Mouse (Mus musculus): ENCODE measurements at regions not wholly inside any gene's neighbourhood (a gene's known extent, or its start where the extent isn't known, plus 50 kb on each side); places are given as distances from the start of the nearest gene placed in this dataset.

- H3K36me3 ChIP-seq (replicated peaks; ENCODE audit: control insufficient read depth, insufficient read depth, low read depth, low read length): no peaks in the 10 kb centered on the region
- no peak for ATAC-seq (replicated peaks; ENCODE audit: insufficient number of reproducible peaks, low FRiP score, low TSS enrichment, low read depth)
- H3K4me1 ChIP-seq (ENCODE audit: control insufficient read depth, insufficient read depth, low read length): no peaks in the 10 kb centered on the region
- H3K27ac ChIP-seq (replicated peaks; ENCODE audit: low read depth, low read length): no peak overlapping the region
- no peaks in the 10 kb centered on the region for H3K27me3 ChIP-seq (ENCODE audit: control insufficient read depth, insufficient read depth, low read length)
- 79% methylated on average over 4 of the region's 4 CpGs for WGBS
- no peaks in the 10 kb centered on the region for H3K9me3 ChIP-seq (replicated peaks; ENCODE audit: control insufficient read depth, low read length)
- H3K4me3 ChIP-seq (ENCODE audit: low read depth, low read length): no peak overlapping the region
- H3K9ac ChIP-seq (replicated peaks; ENCODE audit: low read length): no peak overlapping the region
- DNase-seq (ENCODE audit: low spot score): no peak
- no peak overlapping the region for H3K4me2 ChIP-seq (ENCODE audit: low read depth, low read length)
Observed at GRCm38 (mm10) chr13:115417829-115418228, 316.1 kb upstream of the Itga1 start.

- no peak for ATAC-seq (replicated peaks; ENCODE audit: insufficient number of reproducible peaks, low FRiP score, low TSS enrichment, low read depth)
- Histone ChIP-seq H3K9me3 (replicated peaks; ENCODE audit: control insufficient read depth, low read length) (no peaks in the 10 kb centered on the region), H3K36me3 (replicated peaks; ENCODE audit: control insufficient read depth, insufficient read depth, low read depth, low read length) (no peaks in the 10 kb centered on the region), H3K4me3 (ENCODE audit: low read depth, low read length) (no peak overlapping the region), H3K27ac (replicated peaks; ENCODE audit: low read depth, low read length) (no peak overlapping the region), H3K9ac (replicated peaks; ENCODE audit: low read length) (no peak overlapping the region), H3K4me1 (ENCODE audit: control insufficient read depth, insufficient read depth, low read length) (no peaks in the 10 kb centered on the region), H3K4me2 (ENCODE audit: low read depth, low read length) (no peak overlapping the region), H3K27me3 (ENCODE audit: control insufficient read depth, insufficient read depth, low read length) (no peaks in the 10 kb centered on the region)
- DNase-seq (ENCODE audit: low spot score): no peak
- 74% methylated on average over 9 of the region's 9 CpGs for WGBS
Observed at GRCm38 (mm10) chr13:115413721-115414531, 312.2 kb upstream of the Itga1 start.

- H3K4me2 ChIP-seq (ENCODE audit: low read depth, low read length): no peak overlapping the region
- ATAC-seq (replicated peaks; ENCODE audit: insufficient number of reproducible peaks, low FRiP score, low TSS enrichment, low read depth) (no peak), DNase-seq (ENCODE audit: low spot score) (no peak)
- no peaks in the 10 kb centered on the region for H3K9me3 ChIP-seq (replicated peaks; ENCODE audit: control insufficient read depth, low read length)
- no peaks in the 10 kb centered on the region for H3K27me3 ChIP-seq (ENCODE audit: control insufficient read depth, insufficient read depth, low read length)
- H3K27ac ChIP-seq (replicated peaks; ENCODE audit: low read depth, low read length): no peak overlapping the region
- H3K36me3 ChIP-seq (replicated peaks; ENCODE audit: control insufficient read depth, insufficient read depth, low read depth, low read length): no peaks in the 10 kb centered on the region
- no peaks in the 10 kb centered on the region for H3K4me1 ChIP-seq (ENCODE audit: control insufficient read depth, insufficient read depth, low read length)
- H3K4me3 ChIP-seq (ENCODE audit: low read depth, low read length): no peak overlapping the region
- no peak overlapping the region for H3K9ac ChIP-seq (replicated peaks; ENCODE audit: low read length)
- WGBS: 82% methylated on average over 1 of the region's 1 CpGs
Observed at GRCm38 (mm10) chr13:115405916-115406315, 304.2 kb upstream of the Itga1 start.

- Histone ChIP-seq H3K4me3 (ENCODE audit: low read depth, low read length) (no peak overlapping the region), H3K4me2 (ENCODE audit: low read depth, low read length) (no peak overlapping the region), H3K36me3 (replicated peaks; ENCODE audit: control insufficient read depth, insufficient read depth, low read depth, low read length) (no peaks in the 10 kb centered on the region), H3K4me1 (ENCODE audit: control insufficient read depth, insufficient read depth, low read length) (no peaks in the 10 kb centered on the region), H3K27ac (replicated peaks; ENCODE audit: low read depth, low read length) (no peak overlapping the region), H3K9ac (replicated peaks; ENCODE audit: low read length) (no peak overlapping the region), H3K9me3 (replicated peaks; ENCODE audit: control insufficient read depth, low read length) (no peaks in the 10 kb centered on the region), H3K27me3 (ENCODE audit: control insufficient read depth, insufficient read depth, low read length) (no peaks in the 10 kb centered on the region)
- 72% methylated on average over 4 of the region's 4 CpGs for WGBS
- no peak for DNase-seq (ENCODE audit: low spot score)
- ATAC-seq (replicated peaks; ENCODE audit: insufficient number of reproducible peaks, low FRiP score, low TSS enrichment, low read depth): no peak
Observed at GRCm38 (mm10) chr13:115400706-115401215, 299.0 kb upstream of the Itga1 start.

- Histone ChIP-seq H3K27me3 (ENCODE audit: control insufficient read depth, insufficient read depth, low read length) (no peaks in the 10 kb centered on the region), H3K27ac (replicated peaks; ENCODE audit: low read depth, low read length) (no peak overlapping the region), H3K9me3 (replicated peaks; ENCODE audit: control insufficient read depth, low read length) (no peaks in the 10 kb centered on the region), H3K4me1 (ENCODE audit: control insufficient read depth, insufficient read depth, low read length) (no peaks in the 10 kb centered on the region), H3K4me2 (ENCODE audit: low read depth, low read length) (no peak overlapping the region), H3K36me3 (replicated peaks; ENCODE audit: control insufficient read depth, insufficient read depth, low read depth, low read length) (no peaks in the 10 kb centered on the region), H3K4me3 (ENCODE audit: low read depth, low read length) (no peak overlapping the region), H3K9ac (replicated peaks; ENCODE audit: low read length) (no peak overlapping the region)
- DNase-seq (ENCODE audit: low spot score) (no peak), ATAC-seq (replicated peaks; ENCODE audit: insufficient number of reproducible peaks, low FRiP score, low TSS enrichment, low read depth) (no peak)
- WGBS: 74% methylated on average over 3 of the region's 3 CpGs
Observed at GRCm38 (mm10) chr13:115379682-115380081, 277.9 kb upstream of the Itga1 start.

- no peak overlapping the region for H3K4me3 ChIP-seq (ENCODE audit: low read depth, low read length)
- H3K9ac ChIP-seq (replicated peaks; ENCODE audit: low read length): no peak overlapping the region
- ATAC-seq (replicated peaks; ENCODE audit: insufficient number of reproducible peaks, low FRiP score, low TSS enrichment, low read depth) (peak; percentile 44; the same call in 1 of the 2 replicates), DNase-seq (ENCODE audit: low spot score) (peak; percentile 14)
- 66% methylated on average over 16 of the region's 16 CpGs for WGBS
- no peaks in the 10 kb centered on the region for H3K36me3 ChIP-seq (replicated peaks; ENCODE audit: control insufficient read depth, insufficient read depth, low read depth, low read length)
- H3K4me1 ChIP-seq (ENCODE audit: control insufficient read depth, insufficient read depth, low read length): no peaks in the 10 kb centered on the region
- H3K27ac ChIP-seq (replicated peaks; ENCODE audit: low read depth, low read length): no peak overlapping the region
- H3K4me2 ChIP-seq (ENCODE audit: low read depth, low read length): no peak overlapping the region
- no peaks in the 10 kb centered on the region for H3K27me3 ChIP-seq (ENCODE audit: control insufficient read depth, insufficient read depth, low read length)
- no peaks in the 10 kb centered on the region for H3K9me3 ChIP-seq (replicated peaks; ENCODE audit: control insufficient read depth, low read length)
Observed at GRCm38 (mm10) chr13:115376180-115376880, 274.6 kb upstream of the Itga1 start.

- Histone ChIP-seq H3K9ac (replicated peaks; ENCODE audit: low read length) (no peak overlapping the region), H3K4me3 (ENCODE audit: low read depth, low read length) (no peak overlapping the region), H3K36me3 (replicated peaks; ENCODE audit: control insufficient read depth, insufficient read depth, low read depth, low read length) (no peaks in the 10 kb centered on the region), H3K4me2 (ENCODE audit: low read depth, low read length) (no peak overlapping the region), H3K4me1 (ENCODE audit: control insufficient read depth, insufficient read depth, low read length) (no peaks in the 10 kb centered on the region), H3K27ac (replicated peaks; ENCODE audit: low read depth, low read length) (no peak overlapping the region), H3K9me3 (replicated peaks; ENCODE audit: control insufficient read depth, low read length) (no peaks in the 10 kb centered on the region), H3K27me3 (ENCODE audit: control insufficient read depth, insufficient read depth, low read length) (no peaks in the 10 kb centered on the region)
- ATAC-seq (replicated peaks; ENCODE audit: insufficient number of reproducible peaks, low FRiP score, low TSS enrichment, low read depth) (no peak), DNase-seq (ENCODE audit: low spot score) (no peak)
- WGBS: 80% methylated on average over 8 of the region's 8 CpGs
Observed at GRCm38 (mm10) chr13:115361457-115361856, 259.7 kb upstream of the Itga1 start.

- Histone ChIP-seq H3K4me3 (ENCODE audit: low read depth, low read length) (no peak overlapping the region), H3K27ac (replicated peaks; ENCODE audit: low read depth, low read length) (no peak overlapping the region), H3K9ac (replicated peaks; ENCODE audit: low read length) (no peak overlapping the region), H3K27me3 (ENCODE audit: control insufficient read depth, insufficient read depth, low read length) (no peaks in the 10 kb centered on the region), H3K9me3 (replicated peaks; ENCODE audit: control insufficient read depth, low read length) (no peaks in the 10 kb centered on the region), H3K4me1 (ENCODE audit: control insufficient read depth, insufficient read depth, low read length) (no peaks in the 10 kb centered on the region), H3K36me3 (replicated peaks; ENCODE audit: control insufficient read depth, insufficient read depth, low read depth, low read length) (no peaks in the 10 kb centered on the region), H3K4me2 (ENCODE audit: low read depth, low read length) (no peak overlapping the region)
- DNase-seq (ENCODE audit: low spot score): no peak
- no peak for ATAC-seq (replicated peaks; ENCODE audit: insufficient number of reproducible peaks, low FRiP score, low TSS enrichment, low read depth)
- 81% methylated on average over 6 of the region's 6 CpGs for WGBS
Observed at GRCm38 (mm10) chr13:115347022-115347398, 245.2 kb upstream of the Itga1 start.
